Mouse (Mus musculus) cerebellum, adult 9-10 months (tissue): ENCODE measurements around the gene Nrgn.

Experiments used
- DNase-seq: peaks from one replicate; pipeline ENCODE4 v3.0.0; 2022

Nrgn gene

GRCm38 (mm10) chr9:37554279-37554678 lies 1.6 kb upstream of the Nrgn start:
- no peak for DNase-seq

- no peak for DNase-seq
Measured at GRCm38 (mm10) chr9:37551751-37552531, 763 bp downstream of the Nrgn start.

DNA sequence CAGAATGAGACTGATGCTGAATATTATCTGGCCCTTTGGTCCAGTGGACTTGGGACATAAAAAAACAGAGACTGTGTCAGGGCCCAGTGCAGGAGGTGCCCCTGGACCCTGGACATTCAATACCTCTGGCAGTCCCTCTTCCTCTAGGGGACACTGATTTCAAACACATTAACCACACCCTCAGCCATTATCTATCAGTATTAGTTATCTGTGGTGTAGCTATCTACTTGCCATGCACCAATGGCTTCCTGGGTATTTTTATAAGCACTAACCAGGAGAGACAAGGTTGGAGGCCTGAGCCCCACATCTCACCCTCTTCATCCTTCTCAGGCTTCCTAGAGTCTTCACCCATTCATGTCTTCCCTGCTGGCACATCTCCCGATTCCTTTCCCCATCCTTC lies 2.3 kb downstream of the Nrgn start:
- DNase-seq: no peak

DNA sequence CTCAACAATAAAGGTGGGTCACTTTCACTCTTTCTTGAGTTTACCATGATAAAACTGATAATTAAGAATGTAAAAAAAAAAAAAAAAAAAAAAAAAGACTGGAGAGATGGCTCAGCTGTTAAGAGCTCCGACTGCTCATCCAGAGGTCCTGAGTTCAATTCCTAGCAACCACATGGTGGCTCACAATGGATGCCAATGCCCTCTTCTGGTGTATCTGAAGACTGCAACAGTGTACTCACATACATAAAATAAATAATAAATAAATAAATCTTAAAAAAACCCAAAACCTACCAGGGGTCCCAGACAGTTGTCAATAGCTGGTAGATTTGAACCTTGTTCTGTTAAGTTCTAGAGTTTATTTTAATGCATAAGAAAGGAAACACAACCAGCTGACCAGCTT lies 5.8 kb downstream of the Nrgn start:
- DNase-seq: no peak

- DNase-seq: no peak
Measured at GRCm38 (mm10) chr9:37545847-37546452, 6.8 kb downstream of the Nrgn start.

DNA sequence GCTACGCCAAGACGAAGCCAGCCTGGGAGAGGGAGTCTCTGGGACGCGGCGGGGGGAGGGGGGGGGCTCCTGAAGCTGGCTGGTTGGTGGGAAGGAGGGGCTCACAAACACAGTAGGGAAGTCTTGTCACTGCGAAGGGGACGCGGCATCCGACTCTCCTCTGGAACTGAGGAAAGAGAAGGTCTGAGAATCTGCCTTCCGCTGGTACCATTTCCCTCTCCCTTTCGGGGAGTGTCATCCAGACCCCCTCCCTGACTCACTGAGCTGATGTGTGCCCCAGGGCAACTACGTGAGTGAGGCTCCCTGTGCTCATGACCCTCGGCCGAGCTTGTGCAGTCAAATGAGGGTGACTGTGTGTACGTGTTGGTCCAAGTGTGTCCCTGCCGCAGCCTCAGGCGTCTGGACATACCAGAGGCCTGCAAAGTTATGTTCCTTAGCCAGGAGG lies 7.5 kb downstream of the Nrgn start:
- DNase-seq: no peak

DNA sequence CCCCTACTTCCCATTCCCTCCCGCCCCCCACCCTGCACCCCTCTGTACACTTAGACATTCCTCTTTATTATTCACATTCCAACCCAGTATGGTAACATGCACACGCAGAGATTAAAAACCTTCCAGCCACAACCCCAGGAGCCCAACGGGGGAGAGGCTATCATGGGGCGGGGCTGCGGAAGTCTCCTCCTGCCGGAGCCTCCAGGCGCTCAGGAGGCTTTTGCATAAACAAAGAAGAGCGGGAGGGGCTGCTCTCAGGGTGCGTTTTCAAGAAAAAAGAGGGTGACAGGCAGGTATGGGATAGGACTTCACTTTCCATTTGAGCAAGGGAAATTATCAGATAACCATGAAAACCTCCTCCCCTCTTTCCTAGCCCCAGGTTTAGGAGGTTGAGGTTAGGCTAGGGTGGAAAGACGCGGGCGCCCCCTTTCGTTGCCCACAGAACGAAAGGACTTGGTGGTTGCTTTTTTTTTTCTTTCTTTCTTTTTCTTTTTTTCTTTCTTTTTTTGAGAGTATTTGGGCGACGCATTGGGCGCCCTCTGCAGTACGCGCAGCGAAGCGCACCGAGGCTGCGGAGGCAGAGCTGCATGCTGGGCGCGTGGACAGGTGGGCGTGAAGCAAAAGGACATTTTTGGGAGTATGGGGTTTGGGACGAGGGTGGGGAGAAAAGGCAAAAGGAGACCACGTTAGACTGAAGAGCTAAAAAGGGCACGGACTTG lies 8.1 kb downstream of the Nrgn start:
- DNase-seq: peak; percentile 74

- DNase-seq: no peak
Measured at GRCm38 (mm10) chr9:37543869-37544440, 8.7 kb downstream of the Nrgn start.

- no peak for DNase-seq
Measured at GRCm38 (mm10) chr9:37541851-37542642, 10.7 kb downstream of the Nrgn start.

GRCm38 (mm10) chr9:37540701-37541575 lies 11.8 kb downstream of the Nrgn start:
- no peak for DNase-seq

GRCm38 (mm10) chr9:37540226-37540625 lies 12.5 kb downstream of the Nrgn start:
- no peak for DNase-seq

- no peak for DNase-seq
Measured at GRCm38 (mm10) chr9:37539170-37540025, 13.3 kb downstream of the Nrgn start, which contains the start of gene Vsig2. TSS of gene Vsig2 (plus strand) at chr9:37539255.

- DNase-seq: no peak
Measured at GRCm38 (mm10) chr9:37537658-37538250, 14.9 kb downstream of the Nrgn start.

- no peak for DNase-seq
Measured at GRCm38 (mm10) chr9:37536851-37537250, 15.9 kb downstream of the Nrgn start.

GRCm38 (mm10) chr9:37530888-37531705 lies 21.6 kb downstream of the Nrgn start:
- no peak for DNase-seq

GRCm38 (mm10) chr9:37530031-37530887 lies 22.4 kb downstream of the Nrgn start:
- DNase-seq: peak; percentile 63

DNA sequence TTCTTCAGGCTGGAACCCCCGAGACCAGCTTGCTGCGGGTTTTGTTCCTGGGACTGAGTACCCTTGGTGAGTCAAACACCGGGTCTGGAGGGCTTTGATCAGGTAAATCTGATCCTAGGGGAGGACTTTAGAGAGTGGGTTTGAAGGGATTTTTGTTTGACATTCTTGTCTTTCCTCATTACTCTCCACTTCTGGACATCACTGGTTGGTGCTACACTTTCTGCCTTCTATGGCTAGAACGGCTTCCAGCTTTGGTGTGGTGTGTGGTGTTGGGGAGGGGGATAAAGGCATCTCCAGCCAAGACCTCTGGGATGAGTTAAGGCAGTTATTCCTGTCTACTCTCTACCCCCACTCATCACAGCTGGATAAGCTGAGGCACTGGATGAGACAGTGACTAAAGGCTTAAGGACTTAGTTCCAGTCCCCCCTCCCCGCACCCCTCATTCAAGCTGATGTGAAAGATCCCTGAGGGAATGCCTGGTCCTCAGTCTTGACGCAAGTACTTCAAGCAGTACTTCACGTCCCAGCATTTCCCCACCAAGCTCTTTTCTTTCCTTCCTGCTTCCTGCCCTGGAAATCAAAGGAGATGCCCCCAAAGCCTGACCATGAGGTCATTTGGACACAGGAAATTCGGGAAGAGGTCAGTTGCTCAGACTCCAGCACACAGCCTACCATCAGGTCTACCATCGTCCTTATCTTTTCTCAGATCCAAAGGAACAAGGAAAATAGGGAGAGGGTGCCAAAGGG lies 24.3 kb downstream of the Nrgn start:
- no peak for DNase-seq
